Mouse (Mus musculus): Measurements from ENCODE around the gene Gm9936. TPM values are rescaled to one million over a fixed set of nuclear protein-coding genes. Genes with fewer than 3 reads are reported as not detected.

Gene Gm9936
- polyA plus RNA-seq, 1 experiment from 2014 or later, result 0.28 TPM

GRCm38 (mm10) chr5:114808385-114808784 lies 50.1 kb downstream of the Gm9936 start:
- Histone ChIP-seq H3K4me1 (peaks cover 14% of the 10 kb centered on the region), H3K9ac (no peak overlapping the region), H3K9me3 (no peaks in the 10 kb centered on the region), H3K36me3 (peaks cover 56% of the 10 kb centered on the region), H3K27me3 (no peaks in the 10 kb centered on the region), H3K27ac (no peak overlapping the region), H3K4me3 (no peak overlapping the region), H3K4me2 (replicated peaks) (no peak overlapping the region)
- no peak for ATAC-seq (ENCODE audit: insufficient number of reproducible peaks, insufficient read depth, low FRiP score, low TSS enrichment)
- WGBS, result 61% methylated on average over 8 of the region's 8 CpGs

- Histone ChIP-seq H3K36me3 (peaks cover 61% of the 10 kb centered on the region), H3K4me1 (peaks cover 14% of the 10 kb centered on the region), H3K27me3 (no peaks in the 10 kb centered on the region), H3K4me3 (no peak overlapping the region), H3K4me2 (replicated peaks) (no peak overlapping the region), H3K9ac (no peak overlapping the region), H3K9me3 (no peaks in the 10 kb centered on the region), H3K27ac (no peak overlapping the region)
- no peak for ATAC-seq (ENCODE audit: insufficient number of reproducible peaks, insufficient read depth, low FRiP score, low TSS enrichment)
- WGBS, result 54% methylated on average over 6 of the region's 6 CpGs
Observed at GRCm38 (mm10) chr5:114807893-114808292, 50.6 kb downstream of the Gm9936 start.

GRCm38 (mm10) chr5:114807468-114807867 lies 51.0 kb downstream of the Gm9936 start:
- WGBS, result 25% methylated on average over 8 of the region's 8 CpGs
- no peak overlapping the region for H3K9ac ChIP-seq
- ATAC-seq (ENCODE audit: insufficient number of reproducible peaks, insufficient read depth, low FRiP score, low TSS enrichment), result no peak
- no peak overlapping the region for H3K4me2 ChIP-seq (replicated peaks)
- H3K4me3 ChIP-seq, result no peak overlapping the region
- peaks cover 65% of the 10 kb centered on the region for H3K36me3 ChIP-seq
- no peaks in the 10 kb centered on the region for H3K27me3 ChIP-seq
- H3K27ac ChIP-seq, result peak overlapping the region; percentile 32; the same call in 1 of the 2 replicates
- H3K9me3 ChIP-seq, result no peaks in the 10 kb centered on the region
- peaks cover 14% of the 10 kb centered on the region for H3K4me1 ChIP-seq

- WGBS, result 46% methylated on average over 9 of the region's 9 CpGs
- no peaks in the 10 kb centered on the region for H3K27me3 ChIP-seq
- no peak for ATAC-seq (ENCODE audit: insufficient number of reproducible peaks, insufficient read depth, low FRiP score, low TSS enrichment)
- no peak overlapping the region for H3K4me3 ChIP-seq
- H3K9me3 ChIP-seq, result no peaks in the 10 kb centered on the region
- H3K36me3 ChIP-seq, result peaks cover 68% of the 10 kb centered on the region
- H3K4me1 ChIP-seq, result peaks cover 11% of the 10 kb centered on the region
- H3K27ac ChIP-seq, result no peak overlapping the region; the same call in 1 of the 2 replicates
- no peak overlapping the region for H3K4me2 ChIP-seq (replicated peaks)
- H3K9ac ChIP-seq, result no peak overlapping the region
Observed at GRCm38 (mm10) chr5:114807063-114807462, 51.4 kb downstream of the Gm9936 start.

- Histone ChIP-seq H3K27ac (no peak overlapping the region), H3K9ac (no peak overlapping the region)
Observed at GRCm38 (mm10) chr5:114806636-114807035, 51.8 kb downstream of the Gm9936 start.

More at GRCm38 (mm10) chr5:114806636-114807035, 51.8 kb downstream of the Gm9936 start:
- no peak for ATAC-seq (ENCODE audit: insufficient number of reproducible peaks, insufficient read depth, low FRiP score, low TSS enrichment)
- Histone ChIP-seq H3K9me3 (no peaks in the 10 kb centered on the region), H3K4me2 (replicated peaks) (no peak overlapping the region), H3K4me1 (peaks cover 11% of the 10 kb centered on the region; the same call in 1 of the 2 replicates), H3K4me3 (no peak overlapping the region), H3K27me3 (no peaks in the 10 kb centered on the region), H3K36me3 (peaks cover 72% of the 10 kb centered on the region)
- WGBS, result 80% methylated on average over 8 of the region's 8 CpGs

Small RNA genes lying within 50 kb of the gene (microRNA-seq; reads per million reads assigned to microRNA genes)
- 15.6 reads per million, percentile 31 among the genes with 10 or more reads in this experiment for gene Mir6240

Other genes with a start within 250 kb of the Gm9936 start
- gene Trpv4, start 200.3 kb downstream of the Gm9936 start, polyA plus RNA-seq (2016; fragmentation: Nextera tagmentation; extraction: Ambion mirVana), result 3.2 and 3.5 TPM in 2 replicates
- 63.0 and 64.5 TPM in 2 replicates for gene Gltp, start 167.7 kb downstream of the Gm9936 start, polyA plus RNA-seq (2016; fragmentation: Nextera tagmentation; extraction: Ambion mirVana)
- gene Tchp, start 150.9 kb downstream of the Gm9936 start, polyA plus RNA-seq (2016; fragmentation: Nextera tagmentation; extraction: Ambion mirVana), result 18.8 and 21.7 TPM in 2 replicates
- gene Ankrd13a, start 84.0 kb downstream of the Gm9936 start, polyA plus RNA-seq (2016; fragmentation: Nextera tagmentation; extraction: Ambion mirVana), result 60.5 and 63.9 TPM in 2 replicates
- 48.2 and 52.6 TPM in 2 replicates for gene Git2, start 83.2 kb downstream of the Gm9936 start, polyA plus RNA-seq (2016; fragmentation: Nextera tagmentation; extraction: Ambion mirVana)
- gene 1500011B03Rik, start 35.2 kb downstream of the Gm9936 start, polyA plus RNA-seq (2016; fragmentation: Nextera tagmentation; extraction: Ambion mirVana), result 109 and 113 TPM in 2 replicates
- not detected in 2 replicates for gene 4930519G04Rik, start 5.0 kb downstream of the Gm9936 start, polyA plus RNA-seq (2016; fragmentation: Nextera tagmentation; extraction: Ambion mirVana)
- 2.4 and 4.2 TPM in 2 replicates for gene Oasl2, start 38.3 kb upstream of the Gm9936 start, polyA plus RNA-seq (2016; fragmentation: Nextera tagmentation; extraction: Ambion mirVana)
- 0.38 and 0.65 TPM in 2 replicates for gene Oasl1, start 64.6 kb upstream of the Gm9936 start, polyA plus RNA-seq (2016; fragmentation: Nextera tagmentation; extraction: Ambion mirVana)
- gene 2210016L21Rik, start 83.5 kb upstream of the Gm9936 start, polyA plus RNA-seq (2016; fragmentation: Nextera tagmentation; extraction: Ambion mirVana), result 65.4 and 73.8 TPM in 2 replicates
- gene Hnf1a, start 112.4 kb upstream of the Gm9936 start, polyA plus RNA-seq (2016; fragmentation: Nextera tagmentation; extraction: Ambion mirVana), result 0.05 TPM in 1 of 2 replicates, not detected in the other
- 19.9 and 32.7 TPM in 2 replicates for gene Sppl3, start 152.5 kb upstream of the Gm9936 start, polyA plus RNA-seq (2016; fragmentation: Nextera tagmentation; extraction: Ambion mirVana)
- 31.3 and 34.4 TPM in 2 replicates for gene Gm10401, start 239.6 kb upstream of the Gm9936 start, polyA plus RNA-seq (2016; fragmentation: Nextera tagmentation; extraction: Ambion mirVana)

Data from embryonic facial prominence, embryonic 12.5 days (tissue).